Mouse (Mus musculus) brain, embryonic 14.5 days (tissue): ENCODE results near the gene Tube1.

Source experiments
- CTCF ChIP-seq: fragments of 200-500 bp; IDR thresholded peaks from 2 replicates; pipeline ENCODE4 v1.5.1; 2012; ENCODE audit warnings: inconsistent platforms, mild to moderate bottlenecking, moderate library complexity, borderline replicate concordance; ENCODE audit not compliant: insufficient read depth, insufficient read length; ENCODE audit errors: extremely low read depth
- POLR2A ChIP-seq: fragments of 200-500 bp; IDR thresholded peaks from 2 replicates; pipeline ENCODE4 v1.6.1; 2012; ENCODE audit warnings: mild to moderate bottlenecking, inconsistent platforms, borderline replicate concordance; ENCODE audit not compliant: poor library complexity, insufficient read depth, insufficient read length, severe bottlenecking; ENCODE audit errors: extremely low read depth

GRCm38 (mm10) chr10:39172540-39172931 is 38.8 kb downstream of the Tube1 start:
- TF ChIP-seq CTCF (no peak), POLR2A (no peak)
